Mouse (Mus musculus) kidney, adult 2 months (tissue): Measurements from ENCODE around the gene Slc3a2.

Source experiments
- CTCF ChIP-seq: fragments of 200-500 bp; conservative IDR thresholded peaks from 2 replicates; pipeline ENCODE4 v1.5.1; 2011; ENCODE audit warnings: low read depth, mild to moderate bottlenecking, control low read depth, low read length, moderate library complexity, mixed read lengths; ENCODE audit not compliant: insufficient read depth, insufficient read length
- POLR2A ChIP-seq: fragments of 200-500 bp; IDR thresholded peaks from one replicate; pipeline ENCODE4 v1.6.1; 2011; ENCODE audit warnings: low read depth, low read length, control low read depth

DNA sequence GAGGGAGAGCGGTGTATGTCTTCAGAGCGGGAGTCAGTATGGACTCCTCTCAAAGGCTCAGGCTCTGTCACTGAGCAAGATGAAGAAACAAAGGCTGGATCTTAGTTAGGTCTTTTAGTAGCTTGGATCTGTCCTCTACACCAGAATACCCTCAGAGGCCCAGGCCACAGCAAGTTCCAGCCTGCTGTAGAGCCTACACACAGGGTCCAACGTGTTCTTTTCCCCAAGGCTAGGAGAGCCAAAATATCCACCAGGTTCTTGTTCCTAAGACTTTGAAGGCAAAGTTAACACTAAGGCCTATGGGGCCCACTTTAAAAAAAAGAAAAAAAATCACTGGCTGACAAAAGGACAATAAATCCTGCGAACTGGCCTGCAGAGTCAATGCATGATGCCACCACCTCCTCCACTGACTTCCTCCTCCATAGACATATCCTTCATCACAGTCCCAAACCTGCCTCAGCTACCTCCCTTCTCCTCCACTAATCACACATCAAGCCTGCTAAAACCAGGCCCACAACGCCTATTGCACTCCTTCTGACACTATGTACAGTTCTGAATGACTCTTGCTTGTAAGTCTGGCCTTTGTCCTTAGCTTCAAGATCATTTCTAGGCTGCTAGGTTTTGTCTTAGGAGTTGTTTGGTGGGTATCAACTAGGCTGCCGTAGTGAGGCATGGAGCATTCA lies 18.0 kb downstream of the Slc3a2 start:
- no peak for TF ChIP-seq CTCF
- no peak for TF ChIP-seq POLR2A
